Mouse (Mus musculus) ovary, postnatal 14 days (tissue): ENCODE results near the gene Fyco1.
A peak's percentile ranks its signal among the peaks of the same experiment; 100 is the strongest.
"Not testable (repeated sequence)": the region's sequence is repeated elsewhere in the genome, so short reads cannot be mapped to it uniquely, and the experiment has no call there.

Experiments used
- DNase-seq: peaks from one replicate; pipeline ENCODE4 v3.0.0; 2022; ENCODE audit warnings: low spot score

The Fyco1 gene

DNA sequence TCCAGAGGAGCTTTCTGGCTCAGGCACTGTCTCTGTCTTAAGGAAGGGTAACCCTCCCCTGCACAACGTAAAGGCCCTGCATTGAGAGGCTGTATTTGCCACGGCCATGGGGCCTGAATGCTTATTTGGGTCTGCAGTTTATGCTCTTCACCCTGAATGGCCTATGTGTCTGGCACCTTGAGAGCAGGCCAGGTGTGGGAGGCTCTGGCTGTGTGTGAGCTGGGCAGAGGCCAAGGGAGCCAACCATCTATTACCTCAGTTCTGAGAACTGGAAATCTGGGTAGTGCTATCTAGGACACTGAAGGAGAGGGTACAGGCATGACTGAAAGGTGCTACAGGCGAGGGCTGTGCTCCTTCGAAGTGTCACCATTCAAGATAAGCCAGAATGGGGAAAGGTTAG lies 36.9 kb downstream of the Fyco1 start:
- DNase-seq: no peak

DNA sequence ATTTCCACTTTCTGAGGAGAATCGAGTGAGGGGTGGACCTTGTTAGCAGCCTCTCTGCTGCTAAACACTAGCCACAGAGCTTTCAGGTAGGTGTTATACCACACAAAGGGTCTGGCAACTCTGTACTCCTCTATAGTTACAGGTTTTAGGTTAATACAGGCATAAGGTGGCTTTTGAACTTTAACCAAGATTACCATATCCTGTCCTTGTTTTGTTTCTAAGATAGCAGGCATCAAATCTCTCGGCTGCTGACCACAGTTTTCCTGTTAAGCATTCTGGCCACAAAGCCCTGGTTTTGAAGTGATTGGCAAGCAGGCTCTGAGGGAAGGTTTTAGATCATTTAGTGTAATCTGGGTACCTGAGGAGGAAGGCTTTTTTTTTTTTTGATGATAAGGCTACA lies 37.4 kb downstream of the Fyco1 start:
- no peak for DNase-seq

DNA sequence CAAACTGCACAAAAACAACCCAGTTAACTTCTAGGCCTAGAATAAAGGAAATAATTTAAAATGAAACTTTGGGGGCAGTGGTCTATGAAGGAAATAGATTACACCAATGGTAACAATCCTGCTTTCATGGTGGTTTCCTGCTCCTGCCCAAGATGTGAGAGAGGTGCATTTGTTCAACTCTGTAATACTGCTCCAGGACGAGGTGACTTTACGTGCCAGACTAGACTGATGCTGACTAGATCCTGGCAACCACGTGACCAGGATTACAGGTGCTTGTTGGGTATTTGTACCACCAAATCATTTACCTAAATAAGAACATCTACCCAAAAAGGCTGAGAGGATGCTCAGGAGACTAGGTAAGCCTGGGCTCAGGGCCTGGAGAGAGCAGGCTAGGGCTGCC lies 39.9 kb downstream of the Fyco1 start:
- no peak for DNase-seq

- no peak for DNase-seq
These were observed 43.1 kb downstream of the Fyco1 start for GRCm38 (mm10) chr9:123808583-123808982.

- DNase-seq: no peak
These were observed 45.4 kb downstream of the Fyco1 start, which contains the start of gene Cxcr6 for GRCm38 (mm10) chr9:123806267-123806666. Gene Cxcr6 (plus strand): TSS chr9:123806475.

DNA sequence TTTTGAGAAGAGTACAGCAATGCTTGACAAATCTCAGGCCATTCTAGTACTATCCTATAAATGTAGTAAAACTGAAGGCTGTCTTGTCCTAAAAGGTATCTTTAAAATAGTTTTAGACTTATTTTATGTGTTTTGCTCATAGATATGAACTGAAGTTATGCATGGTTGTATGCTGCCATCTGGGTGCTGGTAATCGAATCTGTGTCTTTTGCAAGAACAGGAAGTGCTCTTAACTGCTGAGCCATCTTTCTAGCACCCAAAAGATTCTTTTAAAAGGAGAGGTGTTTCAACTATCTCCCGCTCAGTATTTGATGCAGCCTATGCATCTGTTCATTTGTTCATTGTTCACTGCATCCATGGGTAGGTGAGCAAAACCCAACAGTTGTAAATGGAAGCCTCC lies 46.5 kb downstream of the Fyco1 start:
- no peak for DNase-seq

GRCm38 (mm10) chr9:123802896-123803295 lies 48.8 kb downstream of the Fyco1 start:
- no peak for DNase-seq

DNA sequence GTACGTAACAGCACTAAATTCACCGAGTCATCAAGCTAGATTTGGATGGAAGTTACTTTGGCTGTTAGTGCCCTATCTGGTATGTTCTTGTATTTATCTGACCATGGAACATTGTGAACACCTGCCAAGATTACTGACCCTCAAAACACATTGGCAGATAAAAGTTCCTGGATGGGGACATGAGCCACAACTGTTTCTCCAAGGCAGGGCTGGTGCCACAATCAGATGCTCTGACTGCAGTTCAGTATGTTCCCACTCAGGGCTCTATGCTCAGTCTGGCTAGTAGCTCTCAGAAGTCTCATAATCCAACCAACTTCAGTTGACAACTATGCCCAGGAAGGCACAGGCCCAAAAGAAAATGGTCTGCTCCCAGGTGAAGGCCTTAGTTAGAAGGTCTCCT lies 49.3 kb downstream of the Fyco1 start:
- no peak for DNase-seq

- DNase-seq: no peak
These were observed 50.2 kb downstream of the Fyco1 start for GRCm38 (mm10) chr9:123801527-123801926.

DNA sequence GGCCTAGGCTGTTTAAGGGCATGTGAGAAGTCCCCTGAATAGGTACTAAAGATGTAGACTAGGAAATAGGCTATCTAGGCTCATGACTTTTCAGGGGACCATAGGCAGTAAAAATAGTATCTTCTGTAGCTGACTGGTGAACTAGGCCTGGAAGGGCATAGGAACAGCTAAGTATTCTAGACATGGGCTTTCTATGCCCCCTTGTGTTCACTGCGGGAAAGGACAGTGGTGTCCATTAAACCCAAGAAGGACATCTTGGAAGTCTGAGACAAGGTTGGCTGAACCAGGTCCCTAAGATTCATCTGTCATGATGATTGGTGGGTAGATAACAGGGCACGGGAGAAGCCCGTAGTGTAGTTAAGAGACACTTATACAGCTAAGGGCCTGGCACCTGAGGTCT lies 55.5 kb downstream of the Fyco1 start:
- peak; percentile 34 for DNase-seq

GRCm38 (mm10) chr9:123788855-123789529 lies 62.7 kb downstream of the Fyco1 start:
- no peak for DNase-seq

GRCm38 (mm10) chr9:123773299-123773698 lies 78.4 kb downstream of the Fyco1 start:
- not testable (repeated sequence) for DNase-seq

DNA sequence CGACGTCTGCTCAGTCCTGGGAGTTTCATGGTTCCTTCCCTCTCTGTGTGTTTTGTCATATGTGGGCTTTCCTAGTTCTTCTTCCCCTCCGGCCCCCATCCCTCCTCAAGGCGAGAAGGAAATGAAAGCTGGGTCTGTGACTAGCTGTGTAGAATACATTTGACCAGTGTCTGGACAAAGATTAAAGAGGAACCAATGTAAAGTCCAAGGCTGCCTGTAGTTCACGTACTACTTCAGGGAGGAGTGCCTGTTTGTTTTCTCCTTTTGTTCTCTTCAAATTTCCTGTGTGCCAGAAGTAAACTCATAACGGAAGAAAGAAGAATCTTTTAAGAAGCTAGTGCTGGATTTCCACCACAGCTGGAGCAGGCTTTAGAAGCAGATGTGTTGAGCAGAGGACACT lies 82.2 kb downstream of the Fyco1 start:
- DNase-seq: no peak

DNA sequence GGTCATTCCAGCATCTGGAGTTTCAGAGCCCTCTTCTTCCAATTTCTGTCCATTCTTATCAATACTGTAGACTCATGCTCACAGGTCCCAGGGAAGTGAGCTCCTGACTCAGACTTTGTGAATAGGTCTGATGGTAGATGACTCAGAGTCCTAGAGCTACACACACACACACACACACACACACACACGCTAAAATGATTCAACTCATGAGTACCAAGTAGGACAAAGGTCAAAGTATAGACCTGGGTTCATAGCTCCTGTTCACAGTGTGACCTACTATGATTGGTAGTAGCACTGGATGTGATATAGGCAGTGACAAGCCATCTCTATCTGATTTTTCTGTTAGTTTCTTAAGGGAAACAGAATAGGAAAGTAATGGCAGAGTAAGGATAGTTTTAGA lies 83.3 kb downstream of the Fyco1 start:
- no peak for DNase-seq

DNA sequence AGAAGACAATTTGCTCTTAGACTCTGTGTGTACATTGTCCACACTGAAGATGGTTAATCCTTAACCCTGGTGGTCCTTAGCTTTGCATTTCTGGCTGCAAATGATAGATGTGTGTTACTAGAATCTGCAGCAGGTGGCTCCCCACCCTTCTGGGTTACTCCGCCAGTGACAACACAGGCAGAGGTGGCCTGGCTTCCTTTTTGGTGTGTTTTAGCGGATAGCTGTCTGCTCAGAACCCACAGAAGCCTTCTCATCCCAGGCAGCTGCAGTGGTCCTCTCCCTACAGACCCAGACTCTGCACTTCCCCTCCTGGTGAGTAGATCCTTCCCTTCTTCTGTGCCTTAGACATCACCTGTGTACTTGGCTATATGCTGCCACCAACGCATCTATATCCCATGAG lies 84.7 kb downstream of the Fyco1 start:
- DNase-seq: no peak

DNA sequence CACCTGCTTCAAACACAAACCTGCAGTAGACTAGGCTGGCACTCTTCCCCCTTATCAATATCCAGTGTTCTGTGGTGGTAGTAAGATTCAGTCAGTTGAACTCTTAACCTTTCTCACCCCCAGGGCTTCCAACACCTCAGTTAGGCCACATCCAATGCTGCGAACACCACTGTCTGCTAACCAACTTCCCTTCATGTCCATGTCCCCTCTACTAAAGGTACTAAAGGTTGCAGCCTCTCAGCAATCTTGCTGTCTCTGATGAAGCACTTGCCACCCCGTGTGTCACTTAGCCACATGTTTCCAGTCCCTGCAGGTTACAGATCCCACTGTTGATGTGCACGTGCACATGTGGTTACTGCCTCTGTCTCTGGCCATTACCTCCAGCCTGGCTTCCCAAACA lies 87.9 kb downstream of the Fyco1 start:
- DNase-seq: no peak

- DNase-seq: no peak
These were observed 88.8 kb downstream of the Fyco1 start for GRCm38 (mm10) chr9:123762886-123763285.

- DNase-seq: no peak
These were observed 90.9 kb downstream of the Fyco1 start for GRCm38 (mm10) chr9:123760806-123761205.

- DNase-seq: no peak
These were observed 93.1 kb downstream of the Fyco1 start for GRCm38 (mm10) chr9:123758645-123759044.

DNA sequence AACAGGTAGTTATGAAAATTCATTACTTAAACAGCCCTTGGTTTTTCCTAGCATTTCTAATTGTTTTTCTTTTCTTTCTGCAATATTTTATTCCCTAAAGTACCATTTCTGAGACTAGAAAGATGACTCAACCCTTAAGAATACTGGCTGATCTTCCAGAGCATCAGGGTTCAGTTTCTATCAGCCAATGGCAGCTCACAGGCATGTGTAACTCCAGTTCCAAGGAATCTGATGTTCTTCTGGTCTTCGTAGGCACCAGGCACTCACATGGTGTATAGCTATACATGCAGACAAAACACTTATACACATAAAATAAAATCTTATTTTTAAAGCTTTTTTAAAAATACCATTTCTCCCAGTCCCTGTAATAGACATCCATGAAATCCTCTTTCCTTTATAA lies 93.5 kb downstream of the Fyco1 start:
- no peak for DNase-seq

DNA sequence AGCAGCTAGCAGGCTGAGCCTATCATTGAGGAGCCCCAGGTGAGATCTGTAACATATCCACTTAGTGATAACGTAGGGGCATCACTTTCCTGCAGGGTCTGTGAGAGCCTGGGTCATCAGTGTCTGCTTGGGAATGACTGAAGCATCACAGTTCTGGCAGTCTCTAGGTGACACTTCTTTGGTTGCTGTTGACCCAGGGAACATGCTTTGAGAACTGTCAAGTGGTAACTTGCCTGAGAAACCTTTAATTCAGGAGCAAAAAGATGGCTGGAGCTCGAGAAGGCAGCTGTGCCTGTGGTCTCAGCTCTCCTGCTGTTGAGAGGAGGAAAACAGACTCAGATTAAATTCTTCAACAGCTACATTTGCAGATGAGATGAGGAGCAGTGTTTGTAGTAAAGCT lies 94.4 kb downstream of the Fyco1 start:
- no peak for DNase-seq

GRCm38 (mm10) chr9:123756752-123757151 lies 94.9 kb downstream of the Fyco1 start:
- DNase-seq: no peak

- DNase-seq: no peak
These were observed 97.4 kb downstream of the Fyco1 start for GRCm38 (mm10) chr9:123754333-123754732.

- DNase-seq: not testable (repeated sequence)
These were observed 102.0 kb downstream of the Fyco1 start for GRCm38 (mm10) chr9:123749687-123750086.
